Mouse (Mus musculus) megakaryocyte, embryonic 14.5 days (primary cell): ENCODE measurements around the gene Serpina3c. TPM values are rescaled to one million over a fixed set of nuclear protein-coding genes. Genes with fewer than 3 reads are reported as not detected.
"Not testable (repeated sequence)": the region's sequence is repeated elsewhere in the genome, so short reads cannot be mapped to it uniquely, and the experiment has no call there.

Source experiments
- H3K27me3 ChIP-seq: replicated peaks from 2 replicates; pipeline ENCODE3; 2012; ENCODE audit warnings: inconsistent platforms
- H3K36me3 ChIP-seq: replicated peaks from 2 replicates; pipeline ENCODE3; 2012; ENCODE audit warnings: low read length, inconsistent platforms, mixed read lengths
- H3K4me1 ChIP-seq: 2 replicates; pipeline ENCODE4 v1.6.1; 2012; ENCODE audit warnings: inconsistent platforms
- H3K4me3 ChIP-seq: replicated peaks from 2 replicates; pipeline ENCODE3; 2012; ENCODE audit warnings: moderate library complexity, mild to moderate bottlenecking, inconsistent platforms
- H3K9me3 ChIP-seq: 2 replicates; pipeline ENCODE4 v1.6.1; 2012; ENCODE audit warnings: inconsistent platforms
- FLI1 ChIP-seq: IDR thresholded peaks from 2 replicates; pipeline ENCODE4 v1.6.1; 2012; ENCODE audit warnings: low read length, inconsistent platforms, mixed read lengths
- GATA1 ChIP-seq: IDR thresholded peaks from 3 replicates; pipeline ENCODE4 v1.6.1; 2012; ENCODE audit warnings: mixed read lengths, low read length, inconsistent platforms, borderline replicate concordance
- polyA plus RNA-seq: library from polyadenylated mRNA; stranded (reverse); fragments of >175 nt; gene quantifications from 2 replicates; pipeline ENCODE4 v1.2.3, GENCODE M21; 2012; ENCODE audit warnings: low replicate concordance; ENCODE audit not compliant: insufficient read depth

Serpina3c gene
- polyA plus RNA-seq, 1 experiment = not detected

GRCm38 (mm10) chr12:104123097-104123496, 30.6 kb downstream of the Serpina3c start:
- Histone ChIP-seq H3K4me3 (no peak overlapping the region), H3K27me3 (peaks cover 54% of the 10 kb centered on the region), H3K36me3 (no peaks in the 10 kb centered on the region), H3K4me1 (peaks cover 70% of the 10 kb centered on the region), H3K9me3 (no peaks in the 10 kb centered on the region)
- TF ChIP-seq GATA1 (no peak; the same call in 2 of the 3 replicates), FLI1 (no peak)

- peaks cover 62% of the 10 kb centered on the region for H3K4me1 ChIP-seq
- no peaks in the 10 kb centered on the region for H3K9me3 ChIP-seq
- TF ChIP-seq FLI1 = no peak
- TF ChIP-seq GATA1 = no peak
- no peak overlapping the region for H3K4me3 ChIP-seq
- H3K27me3 ChIP-seq = peaks cover 57% of the 10 kb centered on the region
- no peaks in the 10 kb centered on the region for H3K36me3 ChIP-seq
These were observed 38.6 kb downstream of the Serpina3c start for GRCm38 (mm10) chr12:104114921-104115579.

- peaks cover 60% of the 10 kb centered on the region for H3K4me1 ChIP-seq
- not testable (repeated sequence) for H3K9me3 ChIP-seq, H3K4me3 ChIP-seq, H3K36me3 ChIP-seq
- H3K27me3 ChIP-seq = peaks cover 46% of the 10 kb centered on the region
These were observed 41.3 kb downstream of the Serpina3c start, which contains the start of gene Serpina3a for GRCm38 (mm10) chr12:104112333-104112732. TSS of gene Serpina3a (plus strand) at chr12:104112724.

GRCm38 (mm10) chr12:104108507-104108906, 45.2 kb downstream of the Serpina3c start:
- no peaks in the 10 kb centered on the region for H3K9me3 ChIP-seq
- H3K4me1 ChIP-seq = peaks cover 49% of the 10 kb centered on the region
- H3K36me3 ChIP-seq = no peaks in the 10 kb centered on the region
- peaks cover 32% of the 10 kb centered on the region for H3K27me3 ChIP-seq
- TF ChIP-seq FLI1 = no peak
- TF ChIP-seq GATA1 = no peak
- H3K4me3 ChIP-seq = no peak overlapping the region

GRCm38 (mm10) chr12:104106919-104107318, 46.8 kb downstream of the Serpina3c start:
- no peaks in the 10 kb centered on the region for H3K36me3 ChIP-seq
- H3K4me3 ChIP-seq = no peak overlapping the region
- H3K27me3 ChIP-seq = peaks cover 36% of the 10 kb centered on the region
- TF ChIP-seq GATA1 (no peak), FLI1 (no peak)
- peaks cover 45% of the 10 kb centered on the region for H3K4me1 ChIP-seq
- H3K9me3 ChIP-seq = no peaks in the 10 kb centered on the region

- Histone ChIP-seq H3K9me3 (no peaks in the 10 kb centered on the region), H3K36me3 (no peaks in the 10 kb centered on the region), H3K4me1 (peaks cover 38% of the 10 kb centered on the region), H3K27me3 (peaks cover 44% of the 10 kb centered on the region), H3K4me3 (no peak overlapping the region)
- TF ChIP-seq FLI1 (no peak), GATA1 (no peak)
These were observed 47.8 kb downstream of the Serpina3c start for GRCm38 (mm10) chr12:104105847-104106246.

GRCm38 (mm10) chr12:104100768-104101167, 52.9 kb downstream of the Serpina3c start, which contains the start of gene Serpina5:
TSS of gene Serpina5 (plus strand) at chr12:104101113.
- H3K9me3 ChIP-seq = no peaks in the 10 kb centered on the region
- no peak for TF ChIP-seq GATA1
- no peak for TF ChIP-seq FLI1
- no peak within 1 kb of the TSS for H3K4me3 ChIP-seq
- no peaks in the 10 kb centered on the region for H3K36me3 ChIP-seq
- H3K27me3 ChIP-seq = peaks cover 37% of the 10 kb centered on the region
- H3K4me1 ChIP-seq = 0 out of 2 replicates have a peak, but pooled peaks cover 5% of the 10 kb centered on the region

Other genes with a start within 250 kb of the Serpina3c start
- gene Serpina1c, start 249.0 kb downstream of the Serpina3c start, polyA plus RNA-seq = not detected in 2 replicates
- gene Serpina1e, start 194.9 kb downstream of the Serpina3c start, polyA plus RNA-seq = not detected in 2 replicates
- gene Serpina11, start 163.9 kb downstream of the Serpina3c start, polyA plus RNA-seq = not detected in 2 replicates
- gene Serpina9, start 140.1 kb downstream of the Serpina3c start, polyA plus RNA-seq = not detected in 2 replicates
- gene Serpina12, start 109.4 kb downstream of the Serpina3c start, polyA plus RNA-seq = not detected in 2 replicates
- not detected in 2 replicates for gene Serpina5, start 52.8 kb downstream of the Serpina3c start, polyA plus RNA-seq
- gene Serpina3a, start 41.1 kb downstream of the Serpina3c start, polyA plus RNA-seq = not detected in 2 replicates
- gene Serpina3b, start 25.9 kb downstream of the Serpina3c start, polyA plus RNA-seq = not detected in 2 replicates
- 1.3 TPM in 1 of 2 replicates, not detected in the other for gene Serpina3f, start 60.7 kb upstream of the Serpina3c start, polyA plus RNA-seq
- gene Serpina3g, start 82.4 kb upstream of the Serpina3c start, polyA plus RNA-seq = 122 and 154 TPM in 2 replicates
- 1.0 and 2.1 TPM in 2 replicates for gene Serpina3i, start 109.3 kb upstream of the Serpina3c start, polyA plus RNA-seq
- not detected in 2 replicates for gene Serpina3j, start 160.7 kb upstream of the Serpina3c start, polyA plus RNA-seq
- not detected in 2 replicates for gene Serpina3k, start 184.6 kb upstream of the Serpina3c start, polyA plus RNA-seq
- not detected in 2 replicates for gene Serpina3m, start 184.6 kb upstream of the Serpina3c start, polyA plus RNA-seq